ENCODE assay signal across 24 mouse cellular contexts in the genomic region with DNA sequence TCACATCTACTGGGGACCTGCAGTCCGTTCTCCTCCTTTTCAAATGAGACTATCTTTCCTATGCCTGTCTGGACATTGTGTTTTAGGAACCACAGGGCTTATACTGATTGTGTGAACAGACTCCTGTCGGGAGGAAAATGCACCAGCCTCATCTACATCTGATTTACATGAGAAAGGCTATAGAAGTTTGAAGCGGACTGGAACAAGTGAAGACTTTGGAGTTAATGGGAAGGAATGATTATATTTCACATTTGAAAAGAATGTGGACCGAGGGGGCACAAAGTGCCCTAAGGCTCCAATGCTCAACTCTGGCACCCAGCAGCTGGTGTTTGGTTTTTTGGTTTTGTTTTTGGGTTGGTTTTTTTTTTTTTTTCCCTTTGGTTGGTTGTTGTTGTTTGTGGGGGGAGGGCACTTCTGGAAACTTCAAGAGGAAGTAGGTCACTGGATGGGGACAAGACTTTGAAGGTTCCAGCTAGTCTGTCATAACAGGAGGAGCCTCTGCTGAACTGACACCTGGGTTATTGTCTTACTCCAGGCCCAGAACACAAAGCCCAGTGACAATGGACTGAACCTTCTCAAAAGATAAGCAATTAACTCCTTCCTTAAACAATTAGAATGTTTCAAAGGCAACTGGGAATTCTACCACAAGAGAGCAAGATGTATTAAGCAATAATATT. TPM values are rescaled to one million over a fixed set of nuclear protein-coding genes. Genes with fewer than 3 reads are reported as not detected.
DNase-seq lines count a peak whose midpoint lies in the region; ATAC-seq and TF ChIP-seq lines count a peak whose summit lies in the region.
"Had no signal": no experiment of that assay in that cellular context is flagged by ENCODE, and none has a peak within 500 bp of the region (broad histone marks: within the 10 kb centered on the region; RNA-seq: fewer than 3 reads in every experiment).

No protein-coding gene starts in this region.

- H3K4me3 ChIP-seq in hindbrain, embryonic 11.5 days (ENCODE audit: low read depth, low read length), result no peak overlapping the region
- no peak overlapping the region for H3K4me3 ChIP-seq in hindbrain, embryonic 14.5 days (replicated peaks; ENCODE audit: low read length)
- no peak overlapping the region for H3K4me3 ChIP-seq in ES-Bruce4 (ENCODE audit: low read depth, low read length)
- H3K4me3 ChIP-seq in forebrain, embryonic 16.5 days (replicated peaks; ENCODE audit: low read length), result no peak overlapping the region
- H3K4me3 ChIP-seq: embryonic facial prominence, embryonic 12.5 days; heart, embryonic 15.5 days; hindbrain, embryonic 15.5 days; left cerebral cortex, adult 2 months; limb, embryonic 10.5 days; lung, embryonic 15.5 days had no signal

- 34% methylated on average over 4 of the region's 4 CpGs for WGBS in hindbrain, embryonic 11.5 days
- 14% methylated on average over 4 of the region's 4 CpGs for WGBS in hindbrain, embryonic 14.5 days
- 4% methylated on average over 4 of the region's 4 CpGs for WGBS in forebrain, embryonic 16.5 days

- peak; percentile 14 for DNase-seq in hindbrain, embryonic 11.5 days (ENCODE audit: low spot score)
- no peak for DNase-seq in hindbrain, embryonic 14.5 days (ENCODE audit: low spot score)
- DNase-seq in ZHBTc4 (ENCODE audit: low read depth, low spot score), result peak; percentile 92
- no peak for DNase-seq in adrenal gland, postnatal 14 days
- DNase-seq in heart, postnatal 25 days (ENCODE audit: low spot score), result no peak
- no peak for DNase-seq in frontal cortex, postnatal 25 days (ENCODE audit: low spot score in 2 of 2)
- DNase-seq: cerebellum, adult 11 months; cerebellum, postnatal 25 days; gastrocnemius, postnatal 10 days; heart, adult 18-20 months; kidney, adult 11 months; kidney, postnatal 10 days; right cerebral cortex, postnatal 14 days; thymus, postnatal 14 days had no signal

- no peaks in the 10 kb centered on the region for H3K36me3 ChIP-seq in hindbrain, embryonic 11.5 days (ENCODE audit: control insufficient read depth, insufficient read depth, low read length)
- peaks cover 2% of the 10 kb centered on the region; the same call in 1 of the 2 replicates for H3K36me3 ChIP-seq in hindbrain, embryonic 14.5 days (replicated peaks; ENCODE audit: control insufficient read depth, insufficient read depth)
- H3K36me3 ChIP-seq in ES-Bruce4 (ENCODE audit: control insufficient read depth, insufficient read depth, low read length, poor library complexity, severe bottlenecking), result no peaks in the 10 kb centered on the region
- H3K36me3 ChIP-seq in forebrain, embryonic 16.5 days (ENCODE audit: control insufficient read depth, insufficient read depth), result no peaks in the 10 kb centered on the region
- H3K36me3 ChIP-seq: embryonic facial prominence, embryonic 12.5 days; heart, embryonic 15.5 days; hindbrain, embryonic 15.5 days; limb, embryonic 10.5 days; lung, embryonic 15.5 days had no signal

- peak; percentile 86 for ATAC-seq in hindbrain, embryonic 11.5 days (ENCODE audit: low FRiP score)
- no peak for ATAC-seq in hindbrain, embryonic 14.5 days (ENCODE audit: low FRiP score)
- peak; percentile 88 for ATAC-seq in forebrain, embryonic 16.5 days
- ATAC-seq: Patski had no signal

- no peak for TF ChIP-seq EP300 in ES-Bruce4 (IDR thresholded peaks at IDR 0.05; ENCODE audit: insufficient read depth, low read depth, low read length)

- TF ChIP-seq POLR2A in ES-Bruce4 (IDR thresholded peaks at IDR 0.05; ENCODE audit: insufficient read depth, low read length), result no peak

- H3K4me2 ChIP-seq in hindbrain, embryonic 11.5 days (replicated peaks; ENCODE audit: low read depth, low read length), result no peak overlapping the region
- no peak overlapping the region for H3K4me2 ChIP-seq in hindbrain, embryonic 14.5 days (replicated peaks)
- H3K4me2 ChIP-seq in forebrain, embryonic 16.5 days (ENCODE audit: low read length), result no peak overlapping the region
- H3K4me2 ChIP-seq: embryonic facial prominence, embryonic 12.5 days; heart, embryonic 15.5 days; hindbrain, embryonic 15.5 days; liver, embryonic 11.5 days; lung, embryonic 15.5 days had no signal

- TF ChIP-seq CTCF in ES-Bruce4 (IDR thresholded peaks at IDR 0.05; ENCODE audit: low read depth, low read length), result no peak

- H3K4me1 ChIP-seq in hindbrain, embryonic 11.5 days (replicated peaks; ENCODE audit: control insufficient read depth, insufficient read depth, low read length), result no peaks in the 10 kb centered on the region; the same call in 1 of the 2 replicates
- no peaks in the 10 kb centered on the region for H3K4me1 ChIP-seq in hindbrain, embryonic 14.5 days (replicated peaks; ENCODE audit: control insufficient read depth, insufficient read depth, low read length)
- H3K4me1 ChIP-seq in ES-Bruce4 (ENCODE audit: control insufficient read depth, insufficient read depth, low read length), result no peaks in the 10 kb centered on the region
- H3K4me1 ChIP-seq in forebrain, embryonic 16.5 days (replicated peaks; ENCODE audit: control insufficient read depth, insufficient read depth, low read length), result no peaks in the 10 kb centered on the region; the same call in 1 of the 2 replicates
- H3K4me1 ChIP-seq: embryonic facial prominence, embryonic 12.5 days; heart, embryonic 15.5 days; hindbrain, embryonic 15.5 days; limb, embryonic 10.5 days; lung, embryonic 15.5 days had no signal

- H3K9ac ChIP-seq in hindbrain, embryonic 11.5 days (ENCODE audit: low read depth, low read length), result no peak overlapping the region
- H3K9ac ChIP-seq in hindbrain, embryonic 14.5 days, result no peak overlapping the region
- no peak overlapping the region for H3K9ac ChIP-seq in ES-Bruce4 (ENCODE audit: low read depth, poor library complexity, severe bottlenecking)
- H3K9ac ChIP-seq in forebrain, embryonic 16.5 days (replicated peaks; ENCODE audit: low read depth, low read length), result no peak overlapping the region
- H3K9ac ChIP-seq: embryonic facial prominence, embryonic 12.5 days; heart, embryonic 15.5 days; hindbrain, embryonic 15.5 days; lung, embryonic 15.5 days had no signal

- H3K27ac ChIP-seq in hindbrain, embryonic 11.5 days (ENCODE audit: low read depth, low read length), result peak overlapping the region; percentile 44; the same call in 1 of the 2 replicates
- H3K27ac ChIP-seq in hindbrain, embryonic 14.5 days, result no peak overlapping the region
- peak overlapping the region; percentile 84 for H3K27ac ChIP-seq in ES-Bruce4 (ENCODE audit: insufficient read depth, low read length)
- H3K27ac ChIP-seq in forebrain, embryonic 16.5 days (ENCODE audit: low read length), result peak overlapping the region; percentile 39; the same call in 1 of the 2 replicates
- H3K27ac ChIP-seq: embryonic facial prominence, embryonic 12.5 days; heart, embryonic 15.5 days; hindbrain, embryonic 15.5 days; left cerebral cortex, adult 2 months; limb, embryonic 10.5 days; lung, embryonic 15.5 days had no signal

- no peaks in the 10 kb centered on the region for H3K27me3 ChIP-seq in hindbrain, embryonic 11.5 days (ENCODE audit: control insufficient read depth, insufficient read depth, low read length)
- H3K27me3 ChIP-seq in hindbrain, embryonic 14.5 days (ENCODE audit: control insufficient read depth, insufficient read depth, low read length), result no peaks in the 10 kb centered on the region
- H3K27me3 ChIP-seq in ES-Bruce4 (ENCODE audit: control insufficient read depth, insufficient read depth, low read length, poor library complexity, severe bottlenecking), result no peaks in the 10 kb centered on the region; the same call in 1 of the 2 replicates
- no peaks in the 10 kb centered on the region for H3K27me3 ChIP-seq in forebrain, embryonic 16.5 days (replicated peaks; ENCODE audit: control insufficient read depth, insufficient read depth, low read length)
- H3K27me3 ChIP-seq: embryonic facial prominence, embryonic 12.5 days; heart, embryonic 15.5 days; hindbrain, embryonic 15.5 days; lung, embryonic 15.5 days; Patski had no signal

- H3K9me3 ChIP-seq in hindbrain, embryonic 11.5 days (ENCODE audit: control insufficient read depth, low read length), result no peaks in the 10 kb centered on the region
- H3K9me3 ChIP-seq in hindbrain, embryonic 14.5 days (ENCODE audit: control insufficient read depth, low read length), result 0 out of 2 replicates have a peak, but pooled peaks cover 7% of the 10 kb centered on the region
- no peaks in the 10 kb centered on the region for H3K9me3 ChIP-seq in ES-Bruce4 (replicated peaks; ENCODE audit: control insufficient read depth, insufficient read depth, low read length, poor library complexity, severe bottlenecking)
- no peaks in the 10 kb centered on the region for H3K9me3 ChIP-seq in forebrain, embryonic 16.5 days (ENCODE audit: control insufficient read depth, low read length)
- H3K9me3 ChIP-seq: embryonic facial prominence, embryonic 12.5 days; heart, embryonic 15.5 days; hindbrain, embryonic 15.5 days; limb, embryonic 10.5 days; lung, embryonic 15.5 days had no signal

- intact Hi-C loops in heart, postnatal 25 days (cut with DNase I), result no loop called here

RNA-seq across cellular contexts. Expression of a gene that starts 37.7 kb away (rescaled TPM):
- polyA plus RNA-seq in hindbrain, embryonic 11.5 days (2014; fragmentation: Nextera tagmentation; extraction: Ambion mirVana), result 10.1 and 11.3 TPM in 2 replicates
- polyA plus RNA-seq in hindbrain, embryonic 14.5 days (2014; fragmentation: Nextera tagmentation; extraction: Ambion mirVana), result 37.4 and 40.9 TPM in 2 replicates
- 1.1 and 1.9 TPM in 2 replicates for polyA plus RNA-seq in ES-Bruce4 (2011; ENCODE audit: insufficient read depth, insufficient read length, low read depth, missing spikeins)
- 46.9 and 50.0 TPM in 2 replicates for polyA plus RNA-seq in forebrain, embryonic 16.5 days (2015; fragmentation: Nextera tagmentation; extraction: Ambion mirVana)
- 13.5 and 13.9 TPM in 2 replicates for total RNA-seq in adrenal gland, postnatal 14 days (2021)
- total RNA-seq in heart, postnatal 25 days (2021), result under 1 TPM; 0.61 to 0.81 TPM

Comparison
In these comparisons a context has a peak if more than half of its experiments do, and no peak if none do; other contexts are left out.
1. DNase-seq: peak in hindbrain, embryonic 11.5 days (single experiment) and ZHBTc4 (single experiment); none in hindbrain, embryonic 14.5 days (single experiment), adrenal gland, postnatal 14 days (single experiment), heart, postnatal 25 days (single experiment) and frontal cortex, postnatal 25 days (0 of 2).